Mouse (Mus musculus): ENCODE results near the gene Tdrd7. TPM values are rescaled to one million over a fixed set of nuclear protein-coding genes. Genes with fewer than 3 reads are reported as not detected.

Gene Tdrd7
- total RNA-seq, 2 experiments from 2014 or later: 27.0 to 28.1 TPM

- intact Hi-C loops (cut with DNase I): loop anchor here (5.0 kb wide), 2 partner anchors 67 to 157 kb away; partner anchors contain the start of gene Tmod1
- no peak for DNase-seq (ENCODE audit: low spot score in 2 of 2)
Measured at GRCm38 (mm10) chr4:45970048-45970560, 5.0 kb downstream of the Tdrd7 start.

- intact Hi-C loops (cut with DNase I): loop anchor here (5.0 kb wide), 2 partner anchors 65 to 155 kb away; partner anchors contain the start of gene Tmod1
- peak; percentile 97 to 98 for DNase-seq (ENCODE audit: low spot score in 2 of 2)
Measured at GRCm38 (mm10) chr4:45971806-45972447, 6.8 kb downstream of the Tdrd7 start.

- peak; percentile 68 to 72 for DNase-seq (ENCODE audit: low spot score in 2 of 2)
- intact Hi-C loops (cut with DNase I): loop anchor here (5.0 kb wide), 2 partner anchors 65 to 155 kb away; partner anchors contain the start of gene Tmod1
Measured at GRCm38 (mm10) chr4:45972448-45972854, 7.3 kb downstream of the Tdrd7 start.

- no peak for DNase-seq (ENCODE audit: low spot score in 2 of 2)
- intact Hi-C loops (cut with DNase I): loop anchor here (5.0 kb wide), 2 partner anchors 64 to 154 kb away; partner anchors contain the start of gene Tmod1
Measured at GRCm38 (mm10) chr4:45972951-45973350, 7.8 kb downstream of the Tdrd7 start.

GRCm38 (mm10) chr4:45976931-45977667 lies 12.0 kb downstream of the Tdrd7 start:
- DNase-seq (ENCODE audit: low spot score in 2 of 2): no peak
- intact Hi-C loops (cut with DNase I): no loop called here

GRCm38 (mm10) chr4:45979916-45980315 lies 14.8 kb downstream of the Tdrd7 start:
- intact Hi-C loops (cut with DNase I): no loop called here

GRCm38 (mm10) chr4:45981054-45981453 lies 15.9 kb downstream of the Tdrd7 start:
- intact Hi-C loops (cut with DNase I): no loop called here
- no peak for DNase-seq (ENCODE audit: low spot score in 2 of 2)

More at GRCm38 (mm10) chr4:45979916-45980315, 14.8 kb downstream of the Tdrd7 start:
- no peak for DNase-seq (ENCODE audit: low spot score in 2 of 2)

GRCm38 (mm10) chr4:45990427-45991135 lies 25.4 kb downstream of the Tdrd7 start:
- intact Hi-C loops (cut with DNase I): no loop called here
- DNase-seq (ENCODE audit: low spot score in 2 of 2): no peak

- intact Hi-C loops (cut with DNase I): no loop called here
- peak in 1 of 2 experiments; percentile 30 for DNase-seq (ENCODE audit: low spot score in 2 of 2)
Measured at GRCm38 (mm10) chr4:45998536-45998935, 33.4 kb downstream of the Tdrd7 start.

- intact Hi-C loops (cut with DNase I): no loop called here
- DNase-seq (ENCODE audit: low spot score in 2 of 2): no peak
Measured at GRCm38 (mm10) chr4:46008142-46008793, 43.1 kb downstream of the Tdrd7 start.

GRCm38 (mm10) chr4:46011698-46012097 lies 46.6 kb downstream of the Tdrd7 start:
- DNase-seq (ENCODE audit: low spot score in 2 of 2): no peak
- intact Hi-C loops (cut with DNase I): no loop called here

GRCm38 (mm10) chr4:46015605-46016004 lies 50.5 kb downstream of the Tdrd7 start:
- DNase-seq (ENCODE audit: low spot score in 2 of 2): no peak
- intact Hi-C loops (cut with DNase I): no loop called here

- no peak for DNase-seq (ENCODE audit: low spot score in 2 of 2)
- intact Hi-C loops (cut with DNase I): no loop called here
Measured at GRCm38 (mm10) chr4:46023021-46023481, 57.9 kb downstream of the Tdrd7 start.

- intact Hi-C loops (cut with DNase I): no loop called here
- DNase-seq (ENCODE audit: low spot score in 2 of 2): peak; percentile 42 to 51
Measured at GRCm38 (mm10) chr4:46025893-46026292, 60.8 kb downstream of the Tdrd7 start.

GRCm38 (mm10) chr4:46028224-46028623 lies 63.1 kb downstream of the Tdrd7 start:
- no peak for DNase-seq (ENCODE audit: low spot score in 2 of 2)
- intact Hi-C loops (cut with DNase I): no loop called here

GRCm38 (mm10) chr4:46028781-46029180 lies 63.6 kb downstream of the Tdrd7 start:
- intact Hi-C loops (cut with DNase I): no loop called here
- no peak for DNase-seq (ENCODE audit: low spot score in 2 of 2)

- DNase-seq (ENCODE audit: low spot score in 2 of 2): no peak
- intact Hi-C loops (cut with DNase I): no loop called here
Measured at GRCm38 (mm10) chr4:46029552-46029951, 64.4 kb downstream of the Tdrd7 start.

GRCm38 (mm10) chr4:46032448-46032847 lies 67.3 kb downstream of the Tdrd7 start:
- intact Hi-C loops (cut with DNase I): no loop called here

GRCm38 (mm10) chr4:46033197-46033596 lies 68.1 kb downstream of the Tdrd7 start:
- DNase-seq (ENCODE audit: low spot score in 2 of 2): no peak
- intact Hi-C loops (cut with DNase I): no loop called here

More at GRCm38 (mm10) chr4:46032448-46032847, 67.3 kb downstream of the Tdrd7 start:
- DNase-seq (ENCODE audit: low spot score in 2 of 2): no peak
